In genomic region chr1:192834361-192835210, GRCm38 (mm10) we compare ENCODE assay signal across 8 mouse cellular contexts. TPM values are rescaled to one million over a fixed set of nuclear protein-coding genes. Genes with fewer than 3 reads are reported as not detected.
DNase-seq lines count a peak whose midpoint lies in the region; ATAC-seq and TF ChIP-seq lines count a peak whose summit lies in the region.

No protein-coding gene starts in this region.

- H3K9ac ChIP-seq in hindbrain, embryonic 12.5 days = peak overlapping the region; percentile 60

- H3K9me3 ChIP-seq in hindbrain, embryonic 12.5 days (replicated peaks) = no peaks in the 10 kb centered on the region

- TF ChIP-seq POLR2A in embryonic fibroblast, embryonic 13.5 days (IDR thresholded peaks at IDR 0.05; ENCODE audit: low read depth, low read length) = no peak
- TF ChIP-seq POLR2A in small intestine, adult 2 months (IDR thresholded peaks at IDR 0.05; ENCODE audit: low read depth, low read length) = no peak

- 0 out of 2 replicates have a peak overlapping the region, but pooled peaks have one; percentile 2 for H3K4me3 ChIP-seq in embryonic fibroblast, embryonic 13.5 days (ENCODE audit: insufficient read depth, low read length)
- peak overlapping the region; percentile 35 for H3K4me3 ChIP-seq in hindbrain, embryonic 12.5 days
- H3K4me3 ChIP-seq in small intestine, adult 2 months (ENCODE audit: low read depth, low read length) = peak overlapping the region; percentile 56

- H3K27me3 ChIP-seq in hindbrain, embryonic 12.5 days = peaks cover 15% of the 10 kb centered on the region
- H3K27me3 ChIP-seq in small intestine, adult 2 months (ENCODE audit: control insufficient read depth, insufficient read depth, low read length) = peaks cover 4% of the 10 kb centered on the region; the same call in 1 of the 2 replicates

- under 1% methylated on average over 62 of the region's 63 CpGs for WGBS in hindbrain, embryonic 12.5 days
- WGBS in small intestine, adult 2 months = 7% methylated on average over 63 of the region's 63 CpGs

- H3K4me2 ChIP-seq in hindbrain, embryonic 12.5 days (replicated peaks) = peak overlapping the region; percentile 55

- H3K36me3 ChIP-seq in hindbrain, embryonic 12.5 days = no peaks in the 10 kb centered on the region
- H3K36me3 ChIP-seq in small intestine, adult 2 months (ENCODE audit: control insufficient read depth, insufficient read depth, low read length) = no peaks in the 10 kb centered on the region

- no peak for TF ChIP-seq CTCF in embryonic fibroblast, embryonic 13.5 days (IDR thresholded peaks at IDR 0.05; ENCODE audit: borderline replicate concordance, insufficient read depth, low read length)
- no peak for TF ChIP-seq CTCF in small intestine, adult 2 months (IDR thresholded peaks at IDR 0.05; ENCODE audit: extremely low read depth, insufficient read length, insufficient replicate concordance, low read depth, low read length)

- peak; percentile 83 for DNase-seq in ES-CJ7 (ENCODE audit: low read depth, low spot score)
- peak; percentile 59 to 71 for DNase-seq in adrenal gland, postnatal 36 days
- peak; percentile 63 for DNase-seq in left cerebral cortex, adult 11 months (ENCODE audit: low spot score)
- peak; percentile 68 to 78 for DNase-seq in lung, postnatal 4 days
- no peak for DNase-seq in urinary bladder, postnatal 10 days (ENCODE audit: low spot score)

- 0 out of 2 replicates have a peak, but pooled peaks cover 4% of the 10 kb centered on the region for H3K4me1 ChIP-seq in embryonic fibroblast, embryonic 13.5 days (ENCODE audit: control insufficient read depth, insufficient read depth, low read length)
- H3K4me1 ChIP-seq in hindbrain, embryonic 12.5 days = peaks cover 50% of the 10 kb centered on the region
- H3K4me1 ChIP-seq in small intestine, adult 2 months (ENCODE audit: control insufficient read depth, insufficient read depth, insufficient read length, low read length) = peaks cover 15% of the 10 kb centered on the region

- H3K27ac ChIP-seq in embryonic fibroblast, embryonic 13.5 days (ENCODE audit: insufficient read depth, low read length) = no peak overlapping the region
- H3K27ac ChIP-seq in hindbrain, embryonic 12.5 days = peak overlapping the region; percentile 96
- H3K27ac ChIP-seq in small intestine, adult 2 months (ENCODE audit: insufficient read depth, low read depth, low read length) = no peak overlapping the region

- peak; percentile 95 for ATAC-seq in hindbrain, embryonic 12.5 days (ENCODE audit: low FRiP score)

RNA-seq across cellular contexts. Expression of gene Sertad4, which starts 21.0 kb away (rescaled TPM):
- 1 to 10 TPM; 2.8 to 9.5 TPM for total RNA-seq in adrenal gland, postnatal 36 days (2021)
- 43.6 and 59.4 TPM in 2 replicates for polyA plus RNA-seq in embryonic fibroblast, embryonic 13.5 days (2011; ENCODE audit: insufficient read length, low read depth, missing spikeins)
- 40.9 and 49.9 TPM in 2 replicates for polyA plus RNA-seq in hindbrain, embryonic 12.5 days (2016; fragmentation: Nextera tagmentation; extraction: Ambion mirVana)
- polyA plus RNA-seq in small intestine, adult 2 months (2012; rRNA removed) = 0.79 and 0.98 TPM in 2 replicates

Comparison
In these comparisons a context has a peak if more than half of its experiments do, and no peak if none do; other contexts are left out.
1. H3K4me3 ChIP-seq: peak in every context shown above with its lines; median percentile 56 in small intestine, adult 2 months; 35 in hindbrain, embryonic 12.5 days; 2 in embryonic fibroblast, embryonic 13.5 days.
2. RNA of gene Sertad4, which starts 21.0 kb away (polyA plus RNA-seq): 43.6 to 59.4 TPM in embryonic fibroblast, embryonic 13.5 days and 40.9 to 49.9 TPM in hindbrain, embryonic 12.5 days; 0.79 to 0.98 TPM in small intestine, adult 2 months; every median in the first group is over 10 times any median in the second.